Mouse (Mus musculus) stomach, postnatal 0 days (tissue): ENCODE results near the gene Btbd17. TPM values are rescaled to one million over a fixed set of nuclear protein-coding genes. Genes with fewer than 3 reads are reported as not detected.

ENCODE experiments used
- ATAC-seq: fragments of 200-750 bp; cut with Nextera tagmentation; 2 replicates; pipeline ENCODE4 v1.8.0; 2017; ENCODE audit not compliant: low FRiP score, low TSS enrichment
- DNase-seq: peaks from one replicate; pipeline ENCODE4 v3.0.0-alpha.2; 2016; ENCODE audit warnings: low spot score
- H3K27ac ChIP-seq: fragments of 300-500 bp; sonication (generic); replicated peaks from 2 replicates; pipeline ENCODE4 v1.5.1; 2014; ENCODE audit warnings: mild to moderate bottlenecking, control low read depth
- H3K27me3 ChIP-seq: fragments of 300-500 bp; sonication (generic); 2 replicates; pipeline ENCODE4 v1.6.1; 2014; ENCODE audit warnings: low read length; ENCODE audit not compliant: control insufficient read depth, insufficient read depth
- H3K36me3 ChIP-seq: fragments of 300-500 bp; sonication (generic); 2 replicates; pipeline ENCODE4 v1.6.1; 2014; ENCODE audit warnings: low read length, mixed read lengths; ENCODE audit not compliant: control insufficient read depth, insufficient read depth
- H3K4me1 ChIP-seq: fragments of 300-500 bp; sonication (generic); replicated peaks from 2 replicates; pipeline ENCODE4 v1.6.1; 2014; ENCODE audit warnings: antibody characterized with exemption; ENCODE audit not compliant: control insufficient read depth, insufficient read depth
- H3K4me2 ChIP-seq: fragments of 300-500 bp; sonication (generic); replicated peaks from 2 replicates; pipeline ENCODE4 v1.6.1; 2014; ENCODE audit warnings: low read depth, mild to moderate bottlenecking, control low read depth, moderate library complexity
- H3K4me3 ChIP-seq: fragments of 300-500 bp; sonication (generic); 2 replicates; pipeline ENCODE4 v1.5.1; 2014; ENCODE audit warnings: low read depth, low read length, control low read depth
- H3K9ac ChIP-seq: fragments of 300-500 bp; sonication (generic); 2 replicates; pipeline ENCODE4 v1.6.1; 2014; ENCODE audit warnings: mild to moderate bottlenecking, low read length, control low read depth, mixed read lengths
- H3K9me3 ChIP-seq: fragments of 300-500 bp; sonication (generic); 2 replicates; pipeline ENCODE4 v1.6.1; 2016; ENCODE audit warnings: low read length; ENCODE audit not compliant: control insufficient read depth
- CTCF ChIP-seq: IDR thresholded peaks from 2 replicates; pipeline ENCODE4 v1.5.1; 2016; ENCODE audit warnings: antibody characterized with exemption, low read depth, mild to moderate bottlenecking, moderate library complexity
- EP300 ChIP-seq: optimal IDR thresholded peaks from 2 replicates; pipeline ENCODE3; 2016; ENCODE audit warnings: antibody characterized with exemption
- WGBS: fragments of 180-500 bp; shearing (Covaris S2); extraction: QIAGEN DNeasy Blood & Tissue Kit; methylation state at CpG from one replicate; pipeline ENCODE4 v1.1.7; 2014; 5-methylcytosine and 5-hydroxymethylcytosine counted together
- polyA plus RNA-seq: library from polyadenylated mRNA; unstranded; fragments of >200 nt; fragmentation: Nextera tagmentation; extraction: Ambion mirVana; gene quantifications from 2 replicates; pipeline ENCODE4 v1.2.1, GENCODE M21; 2015

Btbd17 gene
- polyA plus RNA-seq, 1 experiment from 2014 or later: 0.74 TPM

DNA sequence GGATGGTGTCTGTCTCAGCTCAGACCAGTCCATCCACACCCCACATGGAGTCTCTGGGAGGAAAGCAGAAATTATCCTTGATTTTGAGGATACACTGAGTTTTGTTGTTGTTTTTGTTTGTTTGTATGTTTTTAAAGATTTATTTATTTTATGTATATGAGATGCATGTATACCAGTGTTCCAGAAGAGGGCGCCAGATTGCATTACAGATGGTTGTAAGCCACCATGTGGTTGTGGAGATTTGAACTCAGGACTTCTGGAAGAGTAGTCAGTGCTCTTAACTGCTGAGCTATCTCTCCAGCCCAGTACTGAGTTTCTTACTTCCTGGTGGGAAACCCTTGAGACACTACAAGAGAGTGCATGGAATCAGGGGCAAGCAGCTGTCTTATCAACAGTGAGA is 13.6 kb upstream of the Btbd17 start:
- 93% methylated on average over 1 of the region's 1 CpGs for whole genome bisulfite sequencing
- DNase-seq: no peak
- Histone ChIP-seq H3K27ac (no peak overlapping the region), H3K9me3 (no peaks in the 10 kb centered on the region), H3K4me2 (no peak overlapping the region), H3K36me3 (no peaks in the 10 kb centered on the region), H3K27me3 (no peaks in the 10 kb centered on the region), H3K9ac (no peak overlapping the region), H3K4me1 (no peaks in the 10 kb centered on the region), H3K4me3 (no peak overlapping the region)
- no peak for ATAC-seq
- TF ChIP-seq CTCF: peak; percentile 52
- TF ChIP-seq EP300: no peak

- no peak overlapping the region for H3K4me3 ChIP-seq
- H3K27me3 ChIP-seq: no peaks in the 10 kb centered on the region
- H3K9me3 ChIP-seq: no peaks in the 10 kb centered on the region
- ATAC-seq (peak; percentile 59; the same call in 1 of the 2 replicates), DNase-seq (peak; percentile 62)
- no peak overlapping the region for H3K27ac ChIP-seq
- no peak overlapping the region for H3K4me2 ChIP-seq
- H3K36me3 ChIP-seq: no peaks in the 10 kb centered on the region
- 29% methylated on average over 12 of the region's 14 CpGs for WGBS
- H3K9ac ChIP-seq: no peak overlapping the region
- H3K4me1 ChIP-seq: no peaks in the 10 kb centered on the region
- TF ChIP-seq EP300 (no peak), CTCF (no peak)
Observed at GRCm38 (mm10) chr11:114807686-114808427, 12.1 kb upstream of the Btbd17 start.

GRCm38 (mm10) chr11:114807025-114807424 is 11.3 kb upstream of the Btbd17 start:
- H3K4me1 ChIP-seq: no peaks in the 10 kb centered on the region
- 55% methylated on average over 2 of the region's 2 CpGs for WGBS
- TF ChIP-seq EP300: no peak
- TF ChIP-seq CTCF: no peak
- no peaks in the 10 kb centered on the region for H3K27me3 ChIP-seq
- no peak overlapping the region for H3K27ac ChIP-seq
- no peak overlapping the region for H3K4me2 ChIP-seq
- DNase-seq (no peak), ATAC-seq (no peak)
- H3K36me3 ChIP-seq: no peaks in the 10 kb centered on the region
- no peaks in the 10 kb centered on the region for H3K9me3 ChIP-seq
- H3K9ac ChIP-seq: no peak overlapping the region
- H3K4me3 ChIP-seq: no peak overlapping the region

GRCm38 (mm10) chr11:114803990-114804389 is 8.2 kb upstream of the Btbd17 start:
- no peak overlapping the region for H3K9ac ChIP-seq
- no peak overlapping the region for H3K27ac ChIP-seq
- H3K9me3 ChIP-seq: no peaks in the 10 kb centered on the region
- TF ChIP-seq EP300: no peak
- TF ChIP-seq CTCF: no peak
- H3K36me3 ChIP-seq: no peaks in the 10 kb centered on the region
- 73% methylated on average over 8 of the region's 8 CpGs for WGBS
- no peak overlapping the region for H3K4me3 ChIP-seq
- H3K27me3 ChIP-seq: no peaks in the 10 kb centered on the region
- DNase-seq (no peak), ATAC-seq (no peak)
- no peak overlapping the region for H3K4me2 ChIP-seq
- no peaks in the 10 kb centered on the region for H3K4me1 ChIP-seq

DNA sequence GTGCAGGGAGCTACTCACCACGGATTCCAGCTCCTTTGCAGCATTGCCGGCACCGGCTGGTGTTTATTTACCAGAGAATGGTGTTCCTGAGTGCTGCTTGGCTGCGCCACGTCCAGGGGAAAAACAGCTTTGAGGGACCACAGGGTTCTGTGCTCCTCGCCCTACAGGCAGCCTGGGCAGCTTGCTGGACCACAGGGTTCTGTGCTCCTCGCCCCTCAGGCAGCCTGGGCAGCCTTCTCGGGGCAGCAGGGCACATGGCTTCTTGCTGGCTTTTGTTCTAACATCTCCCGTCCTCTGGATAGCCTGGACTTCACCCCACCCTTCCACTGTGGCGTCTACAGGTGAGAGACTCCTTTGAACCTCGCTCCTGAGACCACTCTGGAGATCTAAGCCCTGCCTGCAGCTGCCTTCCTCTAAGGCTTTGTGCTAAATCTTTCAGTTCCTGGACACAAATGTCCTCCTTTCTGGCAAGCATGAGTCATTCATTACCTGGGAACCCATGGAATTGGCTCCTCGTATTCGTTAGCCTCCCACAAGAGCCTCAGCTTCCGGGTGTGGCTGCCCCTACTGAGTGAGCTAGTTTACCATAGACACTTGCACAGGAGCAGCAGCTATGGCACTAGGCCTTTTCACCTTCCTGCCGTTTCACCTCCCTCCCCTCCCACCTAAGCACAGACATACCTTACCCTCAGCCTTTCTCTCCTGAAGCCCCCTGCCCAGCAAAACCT is 7.0 kb upstream of the Btbd17 start:
- no peak overlapping the region for H3K9ac ChIP-seq
- no peaks in the 10 kb centered on the region for H3K9me3 ChIP-seq
- H3K27me3 ChIP-seq: no peaks in the 10 kb centered on the region
- WGBS: 41% methylated on average over 15 of the region's 15 CpGs
- DNase-seq (peak; percentile 49), ATAC-seq (peak; percentile 74)
- TF ChIP-seq EP300: no peak
- TF ChIP-seq CTCF: no peak
- no peaks in the 10 kb centered on the region for H3K36me3 ChIP-seq
- no peak overlapping the region for H3K4me3 ChIP-seq
- no peak overlapping the region for H3K4me2 ChIP-seq
- H3K4me1 ChIP-seq: no peaks in the 10 kb centered on the region
- no peak overlapping the region for H3K27ac ChIP-seq

GRCm38 (mm10) chr11:114801906-114802305 is 6.2 kb upstream of the Btbd17 start:
- H3K4me2 ChIP-seq: no peak overlapping the region
- H3K4me1 ChIP-seq: no peaks in the 10 kb centered on the region
- H3K27me3 ChIP-seq: no peaks in the 10 kb centered on the region
- DNase-seq: no peak
- no peak overlapping the region for H3K9ac ChIP-seq
- no peaks in the 10 kb centered on the region for H3K36me3 ChIP-seq
- H3K9me3 ChIP-seq: no peaks in the 10 kb centered on the region
- no peak overlapping the region for H3K27ac ChIP-seq
- ATAC-seq: no peak
- 95% methylated on average over 1 of the region's 1 CpGs for WGBS
- no peak overlapping the region for H3K4me3 ChIP-seq
- TF ChIP-seq CTCF: 0 out of 2 replicates have a peak, but pooled peaks have one; percentile 7
- no peak for TF ChIP-seq EP300
